Mouse (Mus musculus): ENCODE data around the gene Slc35d2.

Gene Slc35d2

GRCm38 (mm10) chr13:64120760-64121159 lies 8.4 kb downstream of the Slc35d2 start:
- in situ Hi-C loops (cut with MboI, MseI): no loop called here

- in situ Hi-C loops (cut with MboI, MseI): no loop called here
Observed at GRCm38 (mm10) chr13:64117442-64117841, 11.7 kb downstream of the Slc35d2 start.

GRCm38 (mm10) chr13:64110421-64110820 lies 18.7 kb downstream of the Slc35d2 start:
- in situ Hi-C loops (cut with MboI, MseI): no loop called here

GRCm38 (mm10) chr13:64108381-64108850 lies 20.8 kb downstream of the Slc35d2 start:
- in situ Hi-C loops (cut with MboI, MseI): loop anchor here in 1 of 2 experiments (5.0 kb wide), 1 partner anchor 316 kb away; no protein-coding TSS in a partner anchor

- in situ Hi-C loops (cut with MboI, MseI): loop anchor here in 1 of 2 experiments (5.0 kb wide), 1 partner anchor 315 kb away; no protein-coding TSS in a partner anchor
Observed at GRCm38 (mm10) chr13:64107535-64107934, 21.6 kb downstream of the Slc35d2 start.

- in situ Hi-C loops (cut with MboI, MseI): loop anchor here in 1 of 2 experiments (5.0 kb wide), 1 partner anchor 315 kb away; no protein-coding TSS in a partner anchor
Observed at GRCm38 (mm10) chr13:64107105-64107504, 22.1 kb downstream of the Slc35d2 start.

GRCm38 (mm10) chr13:64105690-64106089 lies 23.5 kb downstream of the Slc35d2 start:
- in situ Hi-C loops (cut with MboI, MseI): loop anchor here in 1 of 2 experiments (5.0 kb wide), 1 partner anchor 313 kb away; no protein-coding TSS in a partner anchor

GRCm38 (mm10) chr13:64100186-64100585 lies 29.0 kb downstream of the Slc35d2 start:
- in situ Hi-C loops (cut with MboI, MseI): no loop called here

GRCm38 (mm10) chr13:64098992-64099391 lies 30.2 kb downstream of the Slc35d2 start:
- in situ Hi-C loops (cut with MboI, MseI): no loop called here

GRCm38 (mm10) chr13:64093341-64093740 lies 35.8 kb downstream of the Slc35d2 start:
- in situ Hi-C loops (cut with MboI, MseI): no loop called here

- in situ Hi-C loops (cut with MboI, MseI): no loop called here
Observed at GRCm38 (mm10) chr13:64092752-64093151, 36.4 kb downstream of the Slc35d2 start.

GRCm38 (mm10) chr13:64092141-64092540 lies 37.0 kb downstream of the Slc35d2 start:
- in situ Hi-C loops (cut with MboI, MseI): no loop called here

GRCm38 (mm10) chr13:64091006-64091405 lies 38.2 kb downstream of the Slc35d2 start:
- in situ Hi-C loops (cut with MboI, MseI): no loop called here

GRCm38 (mm10) chr13:64090278-64090677 lies 38.9 kb downstream of the Slc35d2 start:
- in situ Hi-C loops (cut with MboI, MseI): no loop called here

GRCm38 (mm10) chr13:64089130-64089529 lies 40.0 kb downstream of the Slc35d2 start, which contains the start of gene Hsd17b3:
Hsd17b3 (minus strand) TSS chr13:64089230.
- in situ Hi-C loops (cut with MboI, MseI): no loop called here

- in situ Hi-C loops (cut with MboI, MseI): no loop called here
Observed at GRCm38 (mm10) chr13:64088057-64088456, 41.1 kb downstream of the Slc35d2 start.

GRCm38 (mm10) chr13:64086036-64086435 lies 43.1 kb downstream of the Slc35d2 start:
- in situ Hi-C loops (cut with MboI, MseI): no loop called here

GRCm38 (mm10) chr13:64083331-64083730 lies 45.8 kb downstream of the Slc35d2 start:
- in situ Hi-C loops (cut with MboI, MseI): no loop called here

- in situ Hi-C loops (cut with MboI, MseI): no loop called here
Observed at GRCm38 (mm10) chr13:64081012-64081919, 47.9 kb downstream of the Slc35d2 start.

GRCm38 (mm10) chr13:64077591-64077990 lies 51.6 kb downstream of the Slc35d2 start:
- in situ Hi-C loops (cut with MboI, MseI): no loop called here

- in situ Hi-C loops (cut with MboI, MseI): no loop called here
Observed at GRCm38 (mm10) chr13:64076074-64076473, 53.1 kb downstream of the Slc35d2 start.

- in situ Hi-C loops (cut with MboI, MseI): no loop called here
Observed at GRCm38 (mm10) chr13:64066653-64067052, 62.5 kb downstream of the Slc35d2 start.

- in situ Hi-C loops (cut with MboI, MseI): no loop called here
Observed at GRCm38 (mm10) chr13:64064276-64064675, 64.9 kb downstream of the Slc35d2 start.

Measured in T-helper 17 cell (primary cell).